Mouse (Mus musculus) cortical plate, adult 2 months (tissue): ENCODE data around the gene Fbxo4.

ENCODE experiments used
- CTCF ChIP-seq: fragments of 200-500 bp; IDR thresholded peaks from 2 replicates; pipeline ENCODE4 v1.5.1; 2011; ENCODE audit warnings: mild to moderate bottlenecking, control low read depth, low read length; ENCODE audit not compliant: insufficient read depth; ENCODE audit errors: extremely low read depth
- POLR2A ChIP-seq: fragments of 200-500 bp; IDR thresholded peaks from 2 replicates; pipeline ENCODE4 v1.6.1; 2011; ENCODE audit warnings: mild to moderate bottlenecking, low read length, control low read depth; ENCODE audit not compliant: insufficient read depth; ENCODE audit errors: extremely low read depth

- no peak for TF ChIP-seq CTCF
- TF ChIP-seq POLR2A = no peak
Measured at GRCm38 (mm10) chr15:4027671-4028410, 48.5 kb upstream of the Fbxo4 start.
